Mouse (Mus musculus) midbrain, embryonic 11.5 days (tissue): ENCODE results near the gene Spef1. TPM values are rescaled to one million over a fixed set of nuclear protein-coding genes. Genes with fewer than 3 reads are reported as not detected.
A peak's percentile ranks its signal among the peaks of the same experiment; 100 is the strongest.

Experiments used
- ATAC-seq: fragments of 200-750 bp; cut with Nextera tagmentation; 2 replicates; pipeline ENCODE4 v1.8.0; 2017; ENCODE audit warnings: moderate TSS enrichment, moderate library complexity; ENCODE audit not compliant: low FRiP score
- DNase-seq: peaks from one replicate; pipeline ENCODE4 v3.0.0; 2015; ENCODE audit warnings: low spot score; ENCODE audit errors: missing footprints
- H3K27ac ChIP-seq: fragments of 300-500 bp; sonication (generic); 2 replicates; pipeline ENCODE4 v1.5.1; 2014; ENCODE audit warnings: low read depth, low read length
- H3K27me3 ChIP-seq: fragments of 300-500 bp; sonication (generic); 2 replicates; pipeline ENCODE4 v1.6.1; 2014; ENCODE audit warnings: mild to moderate bottlenecking, low read length, moderate library complexity, mixed read lengths; ENCODE audit not compliant: control insufficient read depth, insufficient read depth
- H3K36me3 ChIP-seq: fragments of 300-500 bp; sonication (generic); 2 replicates; pipeline ENCODE4 v1.6.1; 2014; ENCODE audit warnings: mild to moderate bottlenecking, low read length, moderate library complexity, mixed read lengths; ENCODE audit not compliant: control insufficient read depth, insufficient read depth
- H3K4me1 ChIP-seq: fragments of 300-500 bp; sonication (generic); 2 replicates; pipeline ENCODE4 v1.6.1; 2014; ENCODE audit warnings: low read length; ENCODE audit not compliant: control insufficient read depth, insufficient read depth
- H3K4me2 ChIP-seq: fragments of 300-500 bp; sonication (generic); 2 replicates; pipeline ENCODE4 v1.6.1; 2014; ENCODE audit warnings: mild to moderate bottlenecking, moderate library complexity
- H3K4me3 ChIP-seq: fragments of 300-500 bp; sonication (generic); 2 replicates; pipeline ENCODE4 v1.5.1; 2014; ENCODE audit warnings: low read depth, low read length
- H3K9ac ChIP-seq: fragments of 300-500 bp; sonication (generic); 2 replicates; pipeline ENCODE4 v1.6.1; 2014; ENCODE audit warnings: low read length
- H3K9me3 ChIP-seq: fragments of 300-500 bp; sonication (generic); 2 replicates; pipeline ENCODE4 v1.6.1; 2016; ENCODE audit warnings: low read length; ENCODE audit not compliant: control insufficient read depth
- WGBS: fragments of 180-500 bp; shearing (Covaris S2); extraction: QIAGEN DNeasy Blood & Tissue Kit; methylation state at CpG from one replicate; pipeline ENCODE4 v1.1.7; 2014; 5-methylcytosine and 5-hydroxymethylcytosine counted together
- polyA plus RNA-seq: library from polyadenylated mRNA; unstranded; fragments of >200 nt; fragmentation: Nextera tagmentation; extraction: Ambion mirVana; gene quantifications from 2 replicates; pipeline ENCODE4 v1.2.1, GENCODE M21; 2014

The Spef1 gene
- polyA plus RNA-seq, 1 experiment from 2014 or later = 7.1 TPM

- 67% methylated on average over 22 of the region's 22 CpGs for WGBS
- H3K9ac ChIP-seq = no peak overlapping the region
- DNase-seq (no peak), ATAC-seq (peak; percentile 7)
- peaks cover 16% of the 10 kb centered on the region for H3K36me3 ChIP-seq
- no peaks in the 10 kb centered on the region for H3K27me3 ChIP-seq
- no peak overlapping the region for H3K4me2 ChIP-seq
- H3K27ac ChIP-seq = no peak overlapping the region
- peaks cover 3% of the 10 kb centered on the region; the same call in 1 of the 2 replicates for H3K4me1 ChIP-seq
- no peak overlapping the region for H3K4me3 ChIP-seq
- H3K9me3 ChIP-seq = no peaks in the 10 kb centered on the region
Measured at GRCm38 (mm10) chr2:131143007-131143780, 43.9 kb downstream of the Spef1 start.

GRCm38 (mm10) chr2:131142592-131142991, 44.5 kb downstream of the Spef1 start:
- Histone ChIP-seq H3K27ac (no peak overlapping the region), H3K36me3 (peaks cover 12% of the 10 kb centered on the region), H3K4me2 (no peak overlapping the region), H3K4me1 (peaks cover 3% of the 10 kb centered on the region; the same call in 1 of the 2 replicates), H3K9ac (no peak overlapping the region), H3K27me3 (no peaks in the 10 kb centered on the region), H3K9me3 (no peaks in the 10 kb centered on the region), H3K4me3 (no peak overlapping the region)
- peak; percentile 95 for DNase-seq
- WGBS = 33% methylated on average over 18 of the region's 18 CpGs
- peak; percentile 61 for ATAC-seq

- no peak for ATAC-seq
- no peaks in the 10 kb centered on the region for H3K27me3 ChIP-seq
- no peak overlapping the region for H3K4me2 ChIP-seq
- no peak overlapping the region for H3K27ac ChIP-seq
- H3K9ac ChIP-seq = no peak overlapping the region
- H3K4me1 ChIP-seq = peaks cover 3% of the 10 kb centered on the region; the same call in 1 of the 2 replicates
- no peak overlapping the region for H3K4me3 ChIP-seq
- peaks cover 12% of the 10 kb centered on the region for H3K36me3 ChIP-seq
- WGBS = 93% methylated on average over 8 of the region's 8 CpGs
- DNase-seq = peak; percentile 81
- H3K9me3 ChIP-seq = no peaks in the 10 kb centered on the region
Measured at GRCm38 (mm10) chr2:131141336-131141986, 45.6 kb downstream of the Spef1 start.

- Histone ChIP-seq H3K9me3 (no peaks in the 10 kb centered on the region), H3K4me1 (peaks cover 3% of the 10 kb centered on the region; the same call in 1 of the 2 replicates), H3K27me3 (no peaks in the 10 kb centered on the region), H3K4me3 (no peak overlapping the region), H3K27ac (no peak overlapping the region), H3K36me3 (peaks cover 12% of the 10 kb centered on the region), H3K9ac (no peak overlapping the region), H3K4me2 (no peak overlapping the region)
- 72% methylated on average over 5 of the region's 5 CpGs for WGBS
- DNase-seq = peak; percentile 71
- no peak for ATAC-seq
Measured at GRCm38 (mm10) chr2:131140533-131140905, 46.6 kb downstream of the Spef1 start.

GRCm38 (mm10) chr2:131139886-131140532, 47.1 kb downstream of the Spef1 start:
- 70% methylated on average over 5 of the region's 5 CpGs for WGBS
- Histone ChIP-seq H3K9ac (no peak overlapping the region), H3K27ac (no peak overlapping the region), H3K4me3 (no peak overlapping the region), H3K27me3 (no peaks in the 10 kb centered on the region), H3K9me3 (no peaks in the 10 kb centered on the region), H3K36me3 (peaks cover 8% of the 10 kb centered on the region), H3K4me1 (peaks cover 3% of the 10 kb centered on the region; the same call in 1 of the 2 replicates), H3K4me2 (no peak overlapping the region)
- ATAC-seq (no peak), DNase-seq (peak; percentile 79)

- H3K4me1 ChIP-seq = peaks cover 3% of the 10 kb centered on the region; the same call in 1 of the 2 replicates
- no peak overlapping the region for H3K9ac ChIP-seq
- WGBS = 90% methylated on average over 5 of the region's 5 CpGs
- no peak overlapping the region for H3K27ac ChIP-seq
- H3K4me2 ChIP-seq = no peak overlapping the region
- H3K9me3 ChIP-seq = no peaks in the 10 kb centered on the region
- DNase-seq (peak; percentile 57), ATAC-seq (no peak)
- H3K36me3 ChIP-seq = peaks cover 1% of the 10 kb centered on the region; the same call in 1 of the 2 replicates
- H3K27me3 ChIP-seq = no peaks in the 10 kb centered on the region
- no peak overlapping the region for H3K4me3 ChIP-seq
Measured at GRCm38 (mm10) chr2:131139287-131139686, 47.8 kb downstream of the Spef1 start.

- H3K4me3 ChIP-seq = no peak overlapping the region
- no peak overlapping the region for H3K27ac ChIP-seq
- H3K4me1 ChIP-seq = peaks cover 3% of the 10 kb centered on the region; the same call in 1 of the 2 replicates
- DNase-seq (peak; percentile 10), ATAC-seq (no peak)
- H3K9me3 ChIP-seq = no peaks in the 10 kb centered on the region
- H3K36me3 ChIP-seq = no peaks in the 10 kb centered on the region
- H3K4me2 ChIP-seq = no peak overlapping the region
- no peak overlapping the region for H3K9ac ChIP-seq
- no peaks in the 10 kb centered on the region for H3K27me3 ChIP-seq
- WGBS = 84% methylated on average over 7 of the region's 7 CpGs
Measured at GRCm38 (mm10) chr2:131138760-131139159, 48.3 kb downstream of the Spef1 start.

GRCm38 (mm10) chr2:131138296-131138695, 48.8 kb downstream of the Spef1 start:
- Histone ChIP-seq H3K4me2 (no peak overlapping the region), H3K27me3 (no peaks in the 10 kb centered on the region), H3K27ac (no peak overlapping the region), H3K36me3 (no peaks in the 10 kb centered on the region), H3K9ac (no peak overlapping the region), H3K9me3 (no peaks in the 10 kb centered on the region), H3K4me3 (no peak overlapping the region), H3K4me1 (peaks cover 3% of the 10 kb centered on the region; the same call in 1 of the 2 replicates)
- 86% methylated on average over 4 of the region's 4 CpGs for WGBS
- ATAC-seq (no peak), DNase-seq (no peak)
